Mouse (Mus musculus) embryonic facial prominence, embryonic 15.5 days (tissue): ENCODE data around the gene Bmpr2. TPM values are rescaled to one million over a fixed set of nuclear protein-coding genes. Genes with fewer than 3 reads are reported as not detected.

Experiments used
- ATAC-seq: fragments of 200-750 bp; cut with Nextera tagmentation; 2 replicates; pipeline ENCODE4 v1.8.0; 2017; ENCODE audit warnings: low read depth, moderate TSS enrichment; ENCODE audit not compliant: insufficient number of reproducible peaks, low FRiP score, low TSS enrichment
- H3K27ac ChIP-seq: fragments of 300-500 bp; sonication (generic); replicated peaks from 2 replicates; pipeline ENCODE4 v1.5.1; 2015; ENCODE audit warnings: mild to moderate bottlenecking, inconsistent platforms
- H3K27me3 ChIP-seq: fragments of 300-500 bp; sonication (generic); 2 replicates; pipeline ENCODE4 v1.6.1; 2015; ENCODE audit warnings: inconsistent platforms
- H3K36me3 ChIP-seq: fragments of 300-500 bp; sonication (generic); 2 replicates; pipeline ENCODE4 v1.6.1; 2015; ENCODE audit warnings: mild to moderate bottlenecking, inconsistent platforms
- H3K4me1 ChIP-seq: fragments of 300-500 bp; sonication (generic); 2 replicates; pipeline ENCODE4 v1.6.1; 2015; ENCODE audit warnings: inconsistent platforms
- H3K4me2 ChIP-seq: fragments of 300-500 bp; sonication (generic); replicated peaks from 2 replicates; pipeline ENCODE4 v1.6.1; 2015; ENCODE audit warnings: mild to moderate bottlenecking, inconsistent platforms
- H3K4me3 ChIP-seq: fragments of 300-500 bp; sonication (generic); replicated peaks from 2 replicates; pipeline ENCODE4 v1.5.1; 2015; ENCODE audit warnings: mild to moderate bottlenecking, inconsistent platforms
- H3K9ac ChIP-seq: fragments of 300-500 bp; sonication (generic); 2 replicates; pipeline ENCODE4 v1.6.1; 2015; ENCODE audit warnings: inconsistent platforms
- H3K9me3 ChIP-seq: fragments of 300-500 bp; sonication (generic); replicated peaks from 2 replicates; pipeline ENCODE4 v1.6.1; 2016; ENCODE audit warnings: inconsistent platforms
- WGBS: fragments of 180-500 bp; shearing (Covaris S2); methylation state at CpG from one replicate; pipeline ENCODE4 v1.1.7; 2015; 5-methylcytosine and 5-hydroxymethylcytosine counted together
- polyA plus RNA-seq: library from polyadenylated mRNA; unstranded; fragments of >200 nt; fragmentation: Nextera tagmentation; extraction: Ambion mirVana; gene quantifications from 2 replicates; pipeline ENCODE4 v1.2.1, GENCODE M21; 2015

Bmpr2 gene
- polyA plus RNA-seq, 1 experiment from 2014 or later: 8.8 TPM

DNA sequence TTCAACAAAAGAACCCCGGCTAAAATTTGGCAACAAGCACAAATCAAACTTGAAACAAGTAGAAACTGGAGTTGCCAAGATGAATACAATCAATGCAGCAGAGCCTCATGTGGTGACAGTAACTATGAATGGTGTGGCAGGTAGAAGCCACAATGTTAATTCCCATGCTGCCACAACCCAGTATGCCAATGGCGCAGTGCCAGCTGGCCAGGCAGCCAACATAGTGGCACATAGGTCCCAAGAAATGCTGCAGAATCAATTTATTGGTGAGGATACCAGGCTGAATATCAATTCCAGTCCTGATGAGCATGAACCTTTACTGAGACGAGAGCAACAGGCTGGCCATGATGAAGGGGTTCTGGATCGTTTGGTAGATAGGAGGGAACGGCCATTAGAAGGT, 104.8 kb downstream of the Bmpr2 start:
- Histone ChIP-seq H3K9ac (no peak overlapping the region), H3K36me3 (peaks cover 51% of the 10 kb centered on the region), H3K4me1 (no peaks in the 10 kb centered on the region), H3K27ac (no peak overlapping the region), H3K9me3 (no peaks in the 10 kb centered on the region), H3K4me3 (no peak overlapping the region), H3K4me2 (no peak overlapping the region), H3K27me3 (no peaks in the 10 kb centered on the region)
- no peak for ATAC-seq
- WGBS: 94% methylated on average over 5 of the region's 5 CpGs

DNA sequence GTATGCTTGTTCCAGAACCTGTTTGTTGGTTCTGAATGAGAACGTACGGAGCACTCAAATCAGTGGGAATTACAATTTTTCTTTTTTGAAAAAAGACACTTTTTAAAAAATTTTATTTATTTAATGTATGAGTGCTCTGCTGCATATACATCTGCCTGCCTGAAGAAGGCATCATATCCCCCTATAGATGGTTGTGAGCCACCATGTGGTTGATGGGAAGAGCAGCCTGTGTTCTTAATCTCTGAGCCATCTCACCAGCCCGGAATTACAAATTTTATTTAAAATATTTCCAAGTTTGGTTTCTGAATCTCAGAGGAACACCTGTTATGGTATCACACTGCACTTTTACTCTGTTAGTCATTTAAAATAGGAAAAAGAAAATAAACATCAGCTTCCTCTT, 110.8 kb downstream of the Bmpr2 start:
- peaks cover 17% of the 10 kb centered on the region for H3K36me3 ChIP-seq
- ATAC-seq: no peak
- H3K27me3 ChIP-seq: no peaks in the 10 kb centered on the region
- no peaks in the 10 kb centered on the region for H3K9me3 ChIP-seq
- 70% methylated on average over 3 of the region's 3 CpGs for WGBS
- no peak overlapping the region for H3K27ac ChIP-seq
- H3K4me2 ChIP-seq: no peak overlapping the region
- H3K9ac ChIP-seq: no peak overlapping the region
- no peak overlapping the region for H3K4me3 ChIP-seq
- no peaks in the 10 kb centered on the region for H3K4me1 ChIP-seq

DNA sequence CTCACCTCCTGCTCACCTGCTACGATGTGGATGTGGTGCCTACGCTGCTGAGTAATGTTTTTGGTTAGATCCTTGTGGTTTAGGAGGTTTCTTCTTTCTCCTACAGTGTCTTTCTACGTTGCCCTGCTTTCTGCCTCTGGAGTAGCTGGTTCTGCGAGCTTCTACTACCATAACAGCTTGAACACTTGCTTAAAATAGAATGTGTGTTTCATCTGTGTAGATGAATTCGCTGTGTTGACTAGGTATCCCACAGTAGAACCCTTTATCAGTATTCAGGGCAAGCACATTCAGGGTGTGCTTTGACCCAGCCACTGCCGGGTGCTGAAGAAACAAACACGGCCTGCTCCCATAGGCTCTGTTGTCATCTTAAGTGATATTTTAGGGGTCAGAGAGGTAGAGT, 114.9 kb downstream of the Bmpr2 start:
- no peaks in the 10 kb centered on the region for H3K4me1 ChIP-seq
- 85% methylated on average over 7 of the region's 7 CpGs for WGBS
- H3K27me3 ChIP-seq: no peaks in the 10 kb centered on the region
- H3K4me2 ChIP-seq: no peak overlapping the region
- H3K27ac ChIP-seq: no peak overlapping the region
- ATAC-seq: no peak
- no peak overlapping the region for H3K9ac ChIP-seq
- H3K9me3 ChIP-seq: no peaks in the 10 kb centered on the region
- peaks cover 14% of the 10 kb centered on the region; the same call in 1 of the 2 replicates for H3K36me3 ChIP-seq
- no peak overlapping the region for H3K4me3 ChIP-seq

DNA sequence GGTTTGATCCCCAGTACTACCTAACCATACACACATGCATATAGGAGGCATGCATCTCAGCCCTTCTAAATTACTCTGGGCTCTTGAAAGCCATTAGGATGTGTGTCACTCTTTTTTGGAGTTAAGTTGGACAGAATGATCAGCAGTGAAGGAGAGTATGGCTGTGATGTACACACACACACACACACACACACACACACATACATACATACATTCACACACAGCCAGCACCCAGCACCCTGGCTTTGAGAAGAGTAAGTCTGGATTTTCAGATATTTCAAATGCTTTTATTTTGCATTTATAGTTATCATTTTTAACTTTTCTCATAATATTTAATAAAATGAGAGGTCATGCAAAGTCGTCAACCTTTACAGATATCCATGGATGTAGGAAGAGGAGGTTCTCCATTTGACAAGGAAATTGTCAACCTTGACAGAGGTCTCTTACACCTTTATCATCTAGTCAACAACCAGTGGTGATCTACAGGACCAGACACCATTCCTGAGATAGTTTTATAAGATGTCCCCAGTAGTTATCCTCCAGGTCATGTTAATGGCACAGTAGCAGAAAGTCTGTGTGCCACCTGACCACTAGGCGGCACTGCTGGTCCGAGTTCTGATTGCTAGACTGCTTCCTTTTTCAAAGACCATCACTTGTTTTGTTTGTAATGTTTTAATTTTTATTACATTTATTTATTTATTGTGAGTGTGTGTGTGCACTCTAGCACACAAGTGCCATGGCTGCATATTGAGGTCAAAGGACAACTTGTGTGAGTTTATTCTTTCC, 120.3 kb downstream of the Bmpr2 start:
- Histone ChIP-seq H3K4me3 (no peak overlapping the region), H3K9ac (no peak overlapping the region), H3K4me1 (peaks cover 5% of the 10 kb centered on the region; the same call in 1 of the 2 replicates), H3K27me3 (no peaks in the 10 kb centered on the region), H3K4me2 (no peak overlapping the region), H3K36me3 (peaks cover 11% of the 10 kb centered on the region; the same call in 1 of the 2 replicates), H3K27ac (no peak overlapping the region), H3K9me3 (no peaks in the 10 kb centered on the region)
- 0 out of 2 replicates have a peak, but pooled peaks have one; percentile 21 for ATAC-seq
- WGBS: 32% methylated on average over 3 of the region's 3 CpGs

DNA sequence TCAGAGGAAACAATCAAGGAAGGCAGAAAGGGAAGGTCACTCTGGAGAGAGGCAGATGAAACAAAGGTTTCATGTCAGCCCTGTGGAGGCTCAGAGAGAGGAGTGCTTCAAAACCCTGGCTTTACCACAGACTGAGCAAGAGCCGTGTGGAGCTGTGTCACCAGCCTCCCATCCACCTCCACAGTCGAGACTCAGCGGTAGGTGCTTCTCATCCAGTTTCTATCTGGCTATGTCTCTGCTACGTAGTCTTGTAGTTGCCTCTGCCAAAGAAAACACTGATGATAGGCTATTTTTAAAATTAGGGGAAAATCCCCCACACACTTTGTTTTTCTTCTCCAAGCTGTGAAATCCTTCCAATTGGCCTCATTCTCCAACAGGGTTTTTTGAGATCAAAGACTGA, 123.7 kb downstream of the Bmpr2 start:
- Histone ChIP-seq H3K4me2 (no peak overlapping the region), H3K36me3 (no peaks in the 10 kb centered on the region), H3K27ac (no peak overlapping the region), H3K4me1 (peaks cover 5% of the 10 kb centered on the region; the same call in 1 of the 2 replicates), H3K9me3 (no peaks in the 10 kb centered on the region), H3K4me3 (no peak overlapping the region), H3K27me3 (no peaks in the 10 kb centered on the region), H3K9ac (no peak overlapping the region)
- 43% methylated on average over 4 of the region's 4 CpGs for WGBS
- no peak for ATAC-seq

DNA sequence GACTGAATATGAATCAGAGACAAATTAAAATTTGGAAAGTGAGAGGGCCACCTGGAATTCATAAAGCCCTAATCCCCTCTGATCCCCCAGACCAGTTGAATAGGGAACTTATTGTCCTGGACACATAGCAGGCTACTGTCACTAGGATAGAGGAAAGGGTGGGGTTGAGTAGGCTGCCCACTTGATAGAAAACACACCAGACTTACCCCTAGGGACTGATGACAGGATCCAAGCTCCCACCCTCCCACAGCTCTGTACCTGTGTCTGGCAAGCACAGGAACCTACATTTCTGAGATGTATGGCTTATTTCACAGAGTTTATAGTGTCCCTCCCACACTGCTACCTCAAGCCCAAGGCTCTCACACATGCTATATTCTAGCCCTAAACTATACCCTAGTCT, 124.8 kb downstream of the Bmpr2 start:
- Histone ChIP-seq H3K4me1 (peaks cover 5% of the 10 kb centered on the region; the same call in 1 of the 2 replicates), H3K4me2 (no peak overlapping the region), H3K36me3 (no peaks in the 10 kb centered on the region), H3K9me3 (no peaks in the 10 kb centered on the region), H3K9ac (no peak overlapping the region), H3K27me3 (no peaks in the 10 kb centered on the region), H3K27ac (no peak overlapping the region), H3K4me3 (no peak overlapping the region)
- ATAC-seq: no peak

DNA sequence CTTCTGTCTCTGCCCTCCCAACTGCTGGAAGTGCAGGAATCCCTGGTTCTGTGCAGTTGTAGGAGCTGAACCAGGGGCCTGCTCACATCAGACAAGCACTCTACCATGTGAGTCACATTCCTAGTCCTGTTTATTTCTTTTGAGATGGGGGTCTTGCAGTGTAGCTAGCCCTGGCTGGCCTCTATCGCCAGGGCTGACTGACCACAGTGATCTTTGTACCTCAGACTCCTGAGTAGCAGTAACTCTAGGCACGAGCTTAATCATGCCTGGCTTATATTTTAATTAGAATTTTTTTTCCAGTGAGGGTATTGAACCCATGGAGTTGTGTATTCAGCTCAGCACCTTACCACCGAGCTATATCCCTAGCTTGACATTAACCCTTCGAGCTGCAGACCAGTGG, 128.0 kb downstream of the Bmpr2 start:
- Histone ChIP-seq H3K4me1 (peaks cover 12% of the 10 kb centered on the region; the same call in 1 of the 2 replicates), H3K4me2 (no peak overlapping the region)
- WGBS: 78% methylated on average over 4 of the region's 4 CpGs

DNA sequence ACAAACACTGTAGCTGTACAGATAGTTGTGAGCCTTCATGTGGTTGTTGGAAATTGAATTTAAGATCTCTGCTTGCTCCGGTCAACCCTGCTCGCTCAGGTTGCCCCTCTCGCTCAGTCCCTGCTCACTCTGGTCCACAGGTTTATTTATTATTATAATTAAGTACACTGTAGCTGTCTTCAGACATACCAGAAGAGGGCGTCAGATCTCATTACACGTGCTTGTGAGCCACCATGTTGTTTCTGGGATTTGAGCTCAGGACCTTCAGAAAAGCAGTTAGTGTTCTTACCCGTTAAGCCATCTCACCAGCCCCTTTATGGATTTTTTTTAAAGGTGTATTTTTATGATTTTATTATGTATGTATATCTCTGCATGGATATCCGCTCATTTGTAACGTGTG, 129.6 kb downstream of the Bmpr2 start:
- Histone ChIP-seq H3K9ac (no peak overlapping the region), H3K4me1 (peaks cover 7% of the 10 kb centered on the region; the same call in 1 of the 2 replicates), H3K27me3 (no peaks in the 10 kb centered on the region), H3K27ac (no peak overlapping the region), H3K4me3 (no peak overlapping the region), H3K9me3 (no peaks in the 10 kb centered on the region), H3K4me2 (no peak overlapping the region), H3K36me3 (no peaks in the 10 kb centered on the region)
- WGBS: 84% methylated on average over 8 of the region's 8 CpGs
- ATAC-seq: no peak

More for the DNA sequence above, 128.0 kb downstream of the Bmpr2 start:
- Histone ChIP-seq H3K9ac (no peak overlapping the region), H3K27me3 (no peaks in the 10 kb centered on the region), H3K9me3 (no peaks in the 10 kb centered on the region), H3K27ac (no peak overlapping the region), H3K36me3 (no peaks in the 10 kb centered on the region), H3K4me3 (no peak overlapping the region)
- ATAC-seq: no peak

DNA sequence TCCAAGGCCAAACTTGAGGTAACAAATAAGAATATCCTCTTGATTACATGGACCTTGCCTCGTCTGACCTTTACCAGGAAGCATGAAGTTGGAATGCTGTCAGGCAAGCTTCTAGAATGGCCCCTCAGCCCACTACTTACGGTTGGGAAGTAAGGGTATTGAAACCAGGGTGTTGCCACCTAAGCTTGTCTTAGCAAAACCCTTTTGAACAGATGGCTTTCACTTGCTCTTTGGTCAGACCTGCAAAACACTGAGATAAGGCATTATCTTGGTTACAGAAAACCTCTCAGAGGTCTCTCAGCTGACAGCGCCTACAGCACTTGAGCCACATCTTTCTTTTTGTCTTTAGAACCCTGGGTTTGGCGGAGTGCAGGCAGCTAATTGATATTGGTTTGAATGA, 130.8 kb downstream of the Bmpr2 start:
- Histone ChIP-seq H3K9me3 (no peaks in the 10 kb centered on the region), H3K27me3 (no peaks in the 10 kb centered on the region), H3K36me3 (no peaks in the 10 kb centered on the region), H3K4me1 (peaks cover 7% of the 10 kb centered on the region; the same call in 1 of the 2 replicates), H3K27ac (no peak overlapping the region), H3K9ac (no peak overlapping the region), H3K4me2 (no peak overlapping the region), H3K4me3 (no peak overlapping the region)
- 74% methylated on average over 4 of the region's 4 CpGs for WGBS
- ATAC-seq: no peak

DNA sequence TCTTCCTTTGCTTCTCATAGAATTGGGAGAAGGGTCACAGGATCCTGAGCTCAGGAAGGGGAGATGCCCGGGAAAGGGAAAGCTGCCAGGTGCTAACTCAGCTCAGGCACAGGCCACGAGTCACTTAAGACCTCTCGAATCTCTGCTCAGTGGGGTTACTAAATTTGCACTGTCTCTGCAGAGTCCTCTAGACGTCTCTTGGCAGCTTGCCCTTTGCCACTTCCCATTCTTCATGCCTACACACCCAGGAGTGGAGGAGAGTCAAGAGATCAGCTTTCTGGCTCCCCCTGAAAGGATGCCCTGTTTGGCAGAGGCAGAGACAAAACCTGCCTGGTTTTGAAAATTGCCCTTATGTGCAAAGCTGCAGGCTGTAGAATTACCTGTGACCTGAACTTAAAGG, 132.3 kb downstream of the Bmpr2 start:
- ATAC-seq: peak; percentile 54; the same call in 1 of the 2 replicates
- no peaks in the 10 kb centered on the region for H3K27me3 ChIP-seq
- peaks cover 7% of the 10 kb centered on the region for H3K4me1 ChIP-seq

DNA sequence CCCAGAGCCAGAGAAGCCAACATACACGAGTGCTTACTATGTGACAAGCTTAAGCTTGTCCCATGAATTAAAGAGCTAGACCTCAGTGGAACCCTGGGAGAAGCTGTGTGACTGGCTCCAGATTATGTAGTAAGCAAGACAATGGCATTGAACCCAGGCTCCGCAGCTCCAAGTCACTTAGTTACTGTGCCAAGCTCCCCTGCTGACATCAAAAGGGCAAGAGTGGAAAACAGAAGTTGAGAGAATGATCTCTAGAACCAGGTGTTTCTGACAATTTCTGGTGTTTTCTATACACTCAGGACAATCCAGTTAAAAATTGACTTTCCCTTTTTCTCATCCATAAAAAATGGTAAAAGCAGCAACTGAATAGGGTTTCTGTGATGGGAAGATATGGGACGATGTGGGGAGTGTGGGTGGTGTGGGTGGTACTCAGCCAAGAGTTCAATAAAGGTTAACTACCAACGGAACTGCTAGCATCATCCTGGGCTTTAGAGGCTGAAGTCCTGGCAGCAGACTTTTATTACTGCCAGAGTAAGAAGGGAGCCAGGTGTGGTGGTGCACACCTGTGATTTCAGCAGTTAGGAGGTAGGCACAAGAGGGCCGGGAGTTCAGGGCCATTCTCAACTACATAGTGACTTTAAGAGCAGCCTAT, 134.1 kb downstream of the Bmpr2 start:
- ATAC-seq: no peak
- no peak overlapping the region for H3K4me3 ChIP-seq
- H3K36me3 ChIP-seq: no peaks in the 10 kb centered on the region
- no peak overlapping the region for H3K27ac ChIP-seq
- 56% methylated on average over 5 of the region's 5 CpGs for WGBS
- no peaks in the 10 kb centered on the region for H3K9me3 ChIP-seq
- peaks cover 12% of the 10 kb centered on the region for H3K4me1 ChIP-seq
- H3K4me2 ChIP-seq: no peak overlapping the region
- H3K9ac ChIP-seq: no peak overlapping the region
- H3K27me3 ChIP-seq: no peaks in the 10 kb centered on the region

More for the DNA sequence above, 132.3 kb downstream of the Bmpr2 start:
- H3K9ac ChIP-seq: no peak overlapping the region
- no peak overlapping the region for H3K27ac ChIP-seq
- 22% methylated on average over 4 of the region's 4 CpGs for WGBS
- no peak overlapping the region for H3K4me3 ChIP-seq
- no peaks in the 10 kb centered on the region for H3K36me3 ChIP-seq
- H3K4me2 ChIP-seq: no peak overlapping the region
- no peaks in the 10 kb centered on the region for H3K9me3 ChIP-seq
